Mouse (Mus musculus) adrenal gland, adult (tissue): Measurements from ENCODE around the gene Plxna1.
A peak's percentile ranks its signal among the peaks of the same experiment; 100 is the strongest.

Source experiments
- DNase-seq, 2 experiments: peaks; one replicate each; pipeline ENCODE4 v3.0.0; 2022 to 2023; ENCODE audit warnings: low spot score in 1 of 2; ENCODE audit not compliant: inconsistent age in 2 of 2

Gene Plxna1

GRCm38 (mm10) chr6:89362281-89363106 lies at the start of gene Plxna1:
Gene Plxna1, minus strand, starts transcription at chr6:89362620.
- DNase-seq, result peak; percentile 79 to 89

- peak; percentile 26 to 44 for DNase-seq
Measured at GRCm38 (mm10) chr6:89409041-89409440, 46.6 kb upstream of the Plxna1 start.

GRCm38 (mm10) chr6:89408259-89408658 lies 45.8 kb upstream of the Plxna1 start:
- peak; percentile 81 for DNase-seq

GRCm38 (mm10) chr6:89407247-89407889 lies 44.9 kb upstream of the Plxna1 start:
- peak; percentile 17 to 56 for DNase-seq

- peak in 1 of 2 experiments; percentile 28 for DNase-seq
Measured at GRCm38 (mm10) chr6:89404964-89405363, 42.5 kb upstream of the Plxna1 start.

GRCm38 (mm10) chr6:89403257-89404225 lies 41.1 kb upstream of the Plxna1 start:
- DNase-seq, result peak; percentile 29 to 52

- DNase-seq, result no peak
Measured at GRCm38 (mm10) chr6:89402406-89402805, 40.0 kb upstream of the Plxna1 start.

GRCm38 (mm10) chr6:89399564-89399963 lies 37.1 kb upstream of the Plxna1 start:
- DNase-seq, result no peak

- no peak for DNase-seq
Measured at GRCm38 (mm10) chr6:89397919-89398318, 35.5 kb upstream of the Plxna1 start.

- no peak for DNase-seq
Measured at GRCm38 (mm10) chr6:89393820-89394219, 31.4 kb upstream of the Plxna1 start.

GRCm38 (mm10) chr6:89392213-89392612 lies 29.8 kb upstream of the Plxna1 start:
- DNase-seq, result no peak

GRCm38 (mm10) chr6:89389771-89390170 lies 27.4 kb upstream of the Plxna1 start:
- no peak for DNase-seq

GRCm38 (mm10) chr6:89386956-89387355 lies 24.5 kb upstream of the Plxna1 start:
- DNase-seq, result peak in 1 of 2 experiments; percentile 35

GRCm38 (mm10) chr6:89384699-89385098 lies 22.3 kb upstream of the Plxna1 start:
- no peak for DNase-seq

- DNase-seq, result no peak
Measured at GRCm38 (mm10) chr6:89381851-89382250, 19.4 kb upstream of the Plxna1 start.

GRCm38 (mm10) chr6:89381172-89381571 lies 18.8 kb upstream of the Plxna1 start:
- DNase-seq, result no peak

- no peak for DNase-seq
Measured at GRCm38 (mm10) chr6:89380751-89381150, 18.3 kb upstream of the Plxna1 start.

- DNase-seq, result no peak
Measured at GRCm38 (mm10) chr6:89378264-89378663, 15.8 kb upstream of the Plxna1 start.

- no peak for DNase-seq
Measured at GRCm38 (mm10) chr6:89368812-89369211, 6.4 kb upstream of the Plxna1 start.

- peak in 1 of 2 experiments; percentile 53 for DNase-seq
Measured at GRCm38 (mm10) chr6:89364342-89364741, 1.9 kb upstream of the Plxna1 start.

GRCm38 (mm10) chr6:89363107-89363451 lies 659 bp upstream of the Plxna1 start:
- DNase-seq, result no peak
